Mouse (Mus musculus) forelimb bud, embryonic 11.5 days (tissue): ENCODE measurements around the gene Tprn.

Source experiments
- DNase-seq: peaks from one replicate; pipeline ENCODE4 v3.0.0-alpha.2; 2012; ENCODE audit warnings: low read depth, low spot score

Tprn gene

DNA sequence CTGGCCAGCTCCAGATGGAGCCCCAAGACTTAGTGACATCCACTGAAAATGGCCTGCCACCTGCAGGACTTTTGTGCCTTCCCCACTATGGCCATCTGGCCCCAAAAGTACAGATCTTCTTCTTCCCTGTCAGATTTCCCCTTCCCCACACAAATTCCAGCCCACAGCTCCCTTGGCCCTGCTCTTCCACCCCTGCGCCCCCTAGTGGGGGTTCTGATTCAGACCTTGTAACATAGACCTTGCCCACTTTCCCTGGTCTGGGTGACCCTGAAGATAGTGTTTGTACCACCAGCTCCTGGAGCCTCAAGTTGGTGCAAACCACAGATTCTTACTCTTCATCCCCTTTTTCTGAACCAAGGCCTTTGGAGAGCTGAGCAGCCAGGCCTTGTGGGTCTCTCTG lies 30.4 kb downstream of the Tprn start:
- DNase-seq, result peak; percentile 71

DNA sequence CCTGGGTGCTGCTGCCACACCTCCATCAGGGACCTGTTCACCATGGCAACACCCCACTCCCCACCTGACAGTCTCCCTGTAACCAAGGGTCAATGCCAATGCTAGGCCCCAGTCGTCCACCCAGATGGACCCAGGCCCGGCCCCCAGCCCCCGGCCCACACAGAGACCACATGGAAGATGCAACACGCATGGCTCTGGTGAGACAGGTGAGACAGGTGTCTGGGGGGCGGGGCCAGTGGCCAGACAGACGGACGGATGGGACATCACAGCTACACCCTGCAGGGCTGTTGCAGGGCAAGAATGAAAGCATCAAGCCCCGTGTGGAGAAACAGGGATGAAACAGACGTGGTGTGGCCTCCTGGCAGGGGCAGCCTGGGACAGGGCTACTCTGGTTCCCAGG lies 31.3 kb downstream of the Tprn start:
- DNase-seq, result no peak

DNA sequence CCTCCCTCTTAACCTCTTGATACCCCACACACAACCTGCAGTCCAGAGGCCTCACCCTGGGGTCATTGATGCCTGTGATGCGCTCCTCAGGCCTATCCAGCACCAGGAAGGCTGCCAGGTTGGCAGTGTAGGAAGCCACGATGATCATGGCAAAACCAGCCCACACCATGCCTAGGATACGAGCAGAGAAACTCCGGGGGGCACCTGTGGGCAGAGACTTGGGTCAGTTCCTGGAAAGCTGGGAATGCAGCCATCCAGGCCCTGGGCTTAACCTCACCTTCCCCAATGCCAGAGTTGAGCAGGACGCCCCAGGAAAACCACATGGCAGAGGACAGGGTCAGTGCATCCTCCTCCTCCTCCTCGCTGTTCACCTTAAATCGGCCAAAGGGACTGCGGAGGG lies 34.7 kb downstream of the Tprn start:
- no peak for DNase-seq

DNA sequence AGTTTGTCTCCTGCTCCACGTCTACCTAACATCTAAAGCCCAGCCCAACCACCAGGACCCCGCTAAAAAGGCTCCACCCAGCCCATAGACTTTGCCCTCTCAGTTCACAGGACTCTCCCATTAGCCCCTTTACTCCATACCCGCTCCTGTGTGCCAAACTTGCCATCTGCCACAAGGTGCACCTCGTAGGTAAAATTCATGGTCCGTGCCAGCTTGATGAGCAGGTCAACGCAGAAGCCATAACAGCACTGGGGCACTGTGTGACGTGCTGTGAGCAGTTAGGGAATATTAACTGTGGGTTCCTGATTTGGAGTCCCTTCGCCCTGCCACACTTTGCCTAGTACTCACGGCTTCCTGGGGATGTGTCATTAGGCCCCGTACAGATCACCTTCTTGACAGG lies 35.6 kb downstream of the Tprn start:
- DNase-seq, result no peak

DNA sequence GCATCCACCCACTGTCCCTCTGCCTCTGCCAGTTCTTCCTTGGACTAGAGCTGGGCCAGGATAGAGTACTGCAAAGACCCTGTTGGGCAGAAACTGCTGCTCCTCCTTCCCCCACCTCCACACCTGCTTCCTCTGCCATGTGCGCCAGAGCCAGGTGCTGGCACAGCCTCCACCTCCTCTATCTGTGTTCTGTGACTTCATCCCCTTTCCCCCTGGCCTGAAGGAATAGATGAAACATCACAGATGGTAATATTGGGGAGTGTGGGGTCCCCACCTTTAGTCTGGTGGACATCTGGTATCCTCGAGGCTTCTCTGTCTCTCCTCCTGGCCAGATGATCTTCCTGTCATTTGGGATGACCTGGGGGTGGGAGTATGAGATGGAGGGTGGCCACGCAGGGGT lies 41.0 kb downstream of the Tprn start:
- no peak for DNase-seq

DNA sequence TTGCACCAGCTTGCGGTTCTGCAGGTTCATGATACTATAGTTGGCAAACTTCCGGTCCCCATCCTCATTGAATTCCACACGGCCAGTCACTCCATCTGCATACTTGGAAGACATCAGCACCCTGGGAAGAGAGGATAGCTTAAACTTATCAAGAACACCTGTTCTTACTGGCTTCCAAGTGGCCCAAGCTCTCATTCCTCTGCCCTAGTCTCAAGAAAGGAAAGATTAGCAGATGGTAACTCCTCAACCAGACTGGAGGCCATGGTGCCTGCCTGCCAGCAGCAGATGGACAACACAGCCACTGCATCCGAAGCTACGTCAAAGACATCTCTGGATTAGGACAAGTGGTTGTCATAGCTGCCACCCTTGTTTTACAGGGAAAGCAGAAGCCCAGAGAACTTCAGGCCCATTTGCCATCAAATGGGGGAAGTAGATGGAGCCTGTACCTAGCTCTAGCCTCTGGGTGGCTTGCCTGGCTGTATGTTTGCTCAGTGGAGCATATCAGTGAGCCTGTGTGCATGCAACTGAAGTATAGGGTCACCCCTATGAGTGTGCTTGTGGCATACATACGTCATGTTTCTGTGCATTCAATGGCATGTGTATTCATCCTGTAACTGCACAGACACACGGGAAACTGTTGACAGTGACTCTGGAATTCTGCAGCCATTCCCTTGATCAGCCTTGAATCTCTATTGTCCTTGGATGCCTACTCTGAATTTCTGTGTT lies 41.7 kb downstream of the Tprn start:
- no peak for DNase-seq

DNA sequence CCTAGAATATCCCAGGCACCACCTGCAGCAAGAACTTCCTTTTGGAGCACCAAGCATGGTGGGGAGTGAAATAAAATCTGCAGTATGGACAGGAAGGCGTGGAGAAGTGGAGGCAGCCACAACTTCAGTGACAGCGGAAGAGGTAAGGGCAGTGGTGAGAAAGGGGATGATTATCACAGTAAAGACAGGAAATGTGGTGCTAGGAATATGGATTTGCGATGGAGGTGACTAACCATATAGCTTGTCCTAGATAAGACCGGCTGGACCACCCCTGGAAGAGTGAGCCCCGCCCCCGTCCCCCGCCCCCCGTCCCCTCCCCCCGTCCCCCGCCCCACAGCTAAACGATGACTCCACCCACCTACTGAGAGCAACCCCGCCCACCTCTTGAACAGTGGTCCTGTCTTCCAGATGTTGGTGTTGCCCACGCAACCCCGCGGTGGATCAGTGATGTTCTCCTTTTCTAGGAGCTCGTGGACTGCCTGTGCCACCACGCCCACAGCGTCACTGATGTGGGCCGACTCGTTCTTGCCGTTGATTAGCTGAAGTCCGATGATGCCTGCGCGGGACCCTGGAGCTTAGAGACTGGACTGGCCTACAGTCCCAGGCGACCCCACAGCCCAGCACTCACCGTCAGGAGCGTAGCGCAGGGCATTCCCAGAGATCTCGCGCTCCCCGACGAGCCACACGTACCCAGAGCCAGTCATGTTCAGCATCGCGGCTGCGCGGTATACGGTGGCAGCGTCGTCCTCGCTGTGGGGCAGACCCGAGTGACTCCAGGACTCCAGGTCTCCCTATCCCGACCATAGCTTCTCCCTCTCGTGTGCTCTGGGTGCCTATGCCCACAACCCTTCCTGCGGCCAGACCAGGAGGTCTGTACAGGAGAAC lies 42.5 kb downstream of the Tprn start:
- DNase-seq, result peak; percentile 40

DNA sequence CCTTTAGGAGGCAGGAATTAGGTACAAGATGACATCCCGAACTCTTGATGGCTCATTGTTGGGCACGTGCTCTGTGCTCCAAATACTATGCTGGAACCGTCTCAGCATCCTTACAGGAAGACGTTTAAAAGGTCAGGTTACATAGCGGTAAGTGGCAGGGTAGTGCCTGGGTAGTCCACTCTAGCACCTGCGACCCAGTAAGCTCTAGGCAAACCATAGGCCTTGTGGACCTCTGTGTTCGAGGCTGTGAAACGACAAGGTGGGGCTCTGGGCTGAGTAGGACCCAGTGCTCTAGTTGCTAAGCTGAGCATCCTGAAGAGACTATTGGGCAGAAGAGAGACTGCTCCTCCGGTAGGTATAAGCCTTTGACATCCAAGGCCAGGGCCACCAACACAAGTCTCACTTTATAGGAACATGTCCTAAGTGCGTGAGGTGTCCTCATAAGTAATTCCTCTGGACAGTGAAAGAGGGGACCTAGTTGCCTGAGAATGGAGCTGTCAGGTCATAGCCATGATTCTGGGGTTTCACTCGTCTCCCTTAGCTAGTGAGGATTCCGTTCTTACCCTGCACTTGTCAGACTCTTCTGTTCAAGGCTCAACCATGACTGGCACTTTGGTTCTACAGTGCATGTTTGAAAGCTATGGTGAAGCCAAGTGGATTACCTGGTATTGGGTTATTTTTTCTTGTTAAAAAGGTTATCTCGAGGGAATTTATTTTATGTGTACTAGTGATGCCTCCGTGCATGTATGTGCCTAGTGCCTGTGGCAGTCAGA lies 43.4 kb downstream of the Tprn start:
- DNase-seq, result no peak

DNA sequence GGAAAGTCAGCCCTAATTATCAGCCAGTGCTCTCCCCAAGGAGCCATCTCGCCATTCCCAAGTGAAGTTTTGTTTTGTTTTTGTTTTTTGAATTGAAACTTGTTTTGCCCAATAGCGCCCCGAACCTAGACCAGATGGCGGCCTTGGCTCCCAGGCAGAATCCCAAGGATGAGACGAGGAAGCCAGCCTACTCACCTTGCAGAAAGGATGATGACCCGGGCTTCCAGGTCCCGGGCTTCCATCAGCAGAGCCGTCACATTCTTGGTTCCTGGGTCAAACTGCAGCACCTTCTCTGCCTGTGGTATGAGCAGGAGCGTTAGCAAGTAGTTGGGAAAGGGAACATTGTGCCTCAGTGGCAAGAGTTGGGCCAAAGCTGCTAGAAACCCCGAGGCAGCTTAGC lies 47.8 kb downstream of the Tprn start:
- no peak for DNase-seq

DNA sequence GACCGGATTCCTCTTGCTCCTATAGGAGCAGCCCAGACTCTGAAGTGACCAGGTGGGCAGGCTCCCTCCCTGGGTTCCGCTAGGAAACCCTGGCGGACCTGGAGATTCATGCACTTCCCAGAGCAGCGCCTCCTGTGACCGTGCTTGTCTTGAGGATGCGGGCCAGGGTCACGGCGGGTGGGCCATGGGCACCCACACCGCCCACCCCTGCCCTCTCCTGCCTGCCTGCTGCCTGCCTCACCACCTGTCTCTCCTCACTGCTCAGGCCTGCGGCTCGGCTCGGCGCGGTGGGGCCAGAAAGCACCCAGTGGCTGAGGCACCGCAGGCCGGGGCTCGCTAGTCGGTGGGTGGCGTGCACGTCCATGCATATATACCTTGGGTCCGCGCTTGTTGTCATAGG lies 48.6 kb downstream of the Tprn start:
- DNase-seq, result no peak

DNA sequence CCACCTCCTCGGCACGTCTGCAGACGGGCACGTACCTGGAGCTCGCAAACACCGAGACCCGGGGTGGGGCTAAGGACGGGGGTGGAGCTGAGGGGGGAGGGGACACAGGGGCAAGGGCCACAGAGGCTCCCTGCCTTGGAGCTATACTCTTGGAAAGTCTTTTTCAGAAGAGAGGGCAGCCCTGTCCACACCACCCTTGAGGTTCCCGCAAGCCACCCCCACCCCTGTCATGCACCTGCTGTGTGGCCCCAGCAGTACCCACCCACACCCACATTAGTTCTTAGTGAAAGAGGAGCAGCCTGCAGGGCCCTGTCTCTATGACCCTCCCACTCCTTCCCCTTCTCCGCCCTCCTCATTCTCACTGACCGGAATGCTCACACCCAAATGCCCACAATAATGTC lies 49.1 kb downstream of the Tprn start:
- DNase-seq, result no peak

DNA sequence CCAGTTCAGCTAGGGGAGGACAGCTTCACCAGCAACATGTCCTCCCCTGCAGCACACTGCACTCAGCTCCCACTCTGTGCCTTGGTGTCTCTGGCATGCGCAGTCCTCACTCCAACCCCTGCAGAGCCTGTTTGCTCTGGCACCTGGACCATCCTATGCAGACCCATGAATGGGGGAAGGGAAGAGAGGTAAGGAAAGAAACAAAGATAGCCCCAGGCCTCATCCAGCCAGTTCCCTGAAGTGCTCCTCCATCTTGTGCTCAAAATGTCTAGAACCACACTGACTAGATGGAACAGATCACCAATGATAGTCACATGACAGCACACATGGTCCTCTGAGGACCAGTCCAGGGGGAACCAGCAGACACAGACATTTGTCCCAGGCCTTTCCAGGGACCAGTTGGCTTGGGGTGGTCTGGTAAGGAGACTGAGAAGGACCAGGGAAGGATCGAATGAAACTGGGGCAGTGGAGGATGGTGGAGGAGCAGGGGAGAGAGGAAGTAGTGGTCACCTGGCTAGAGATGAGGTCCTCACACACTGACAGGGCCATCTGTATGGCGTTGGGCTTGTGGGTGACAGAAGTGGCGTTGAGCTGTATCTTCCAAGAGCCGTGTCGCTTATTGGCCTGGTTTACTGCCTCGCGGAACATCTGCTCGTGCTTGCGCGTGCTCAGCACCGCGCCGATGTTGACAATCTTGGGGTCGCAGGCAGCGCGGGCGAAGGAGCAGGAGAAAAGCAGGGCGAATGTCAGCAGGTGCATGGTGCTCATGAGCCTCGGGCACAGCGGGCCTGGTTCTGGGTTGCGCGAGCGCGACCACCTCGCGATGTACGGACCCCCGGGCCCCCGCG lies 55.9 kb downstream of the Tprn start:
- DNase-seq, result no peak

DNA sequence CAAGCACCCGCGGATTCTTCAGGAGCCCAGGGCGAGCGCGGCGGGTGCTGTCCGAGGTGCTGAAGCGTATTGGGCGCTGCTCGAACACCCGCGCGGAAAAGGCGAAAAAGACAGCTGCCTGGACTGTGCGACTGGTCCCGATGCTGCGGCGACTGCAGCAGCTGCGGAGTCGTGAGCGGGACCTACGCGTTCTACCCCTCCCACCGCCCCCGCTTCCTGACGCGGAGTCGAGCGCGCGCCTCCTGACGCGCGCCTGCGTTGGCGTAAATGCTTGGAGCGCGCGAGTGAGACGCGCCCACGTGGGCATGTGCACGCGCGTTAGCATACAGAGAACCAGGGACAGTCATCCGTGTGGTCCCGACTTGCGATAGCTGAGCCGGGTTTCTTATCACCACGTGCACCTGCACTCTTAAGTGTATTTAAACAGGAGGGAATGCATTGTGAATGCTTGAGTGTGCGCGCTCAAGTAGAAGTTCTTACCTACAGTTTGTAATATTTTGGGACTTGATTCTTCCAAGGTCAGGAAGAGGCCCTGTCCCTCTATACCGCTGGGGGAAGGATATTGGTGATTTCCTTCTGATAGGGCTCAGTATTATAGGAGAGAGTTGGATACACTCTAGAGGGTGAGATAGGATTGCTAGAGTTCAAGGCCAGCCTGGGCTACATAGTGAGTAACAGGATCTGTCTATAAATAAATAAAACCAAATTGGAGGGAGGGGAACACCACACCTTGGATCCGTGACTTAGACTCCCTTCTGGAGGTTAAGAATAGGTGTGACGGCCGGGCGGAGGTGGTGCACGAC lies 56.8 kb downstream of the Tprn start, which contains the start of gene Grin1:
Grin1 (minus strand) TSS at position 217 of the 803 bp plus-strand sequence.
- peak; percentile 78 for DNase-seq
